Mouse (Mus musculus): ENCODE data around the gene Adgrf3.

DNA sequence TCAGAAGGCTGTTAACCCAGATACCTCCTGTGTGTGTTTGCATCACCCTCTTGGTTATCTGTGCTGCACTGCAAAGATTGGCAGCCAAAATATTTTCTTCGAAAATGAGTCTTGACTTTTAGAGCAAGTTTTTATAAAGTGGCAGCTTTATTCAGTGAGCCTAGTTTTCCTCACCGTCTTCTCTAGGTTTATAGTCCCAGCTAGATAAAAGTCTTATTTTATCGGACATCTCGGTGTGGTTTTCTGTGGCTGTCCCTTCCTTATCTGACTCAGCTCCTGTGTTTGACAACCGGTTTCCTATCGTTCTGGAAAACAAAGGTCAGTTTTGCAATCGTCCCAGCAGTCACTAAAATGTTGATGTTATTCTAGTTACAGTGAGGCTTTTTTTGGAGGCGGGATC lies 28.5 kb upstream of the Adgrf3 start:
- TF ChIP-seq EP300 (IDR thresholded peaks at IDR 0.05; ENCODE audit: low read depth) (no peak), CTCF (IDR thresholded peaks at IDR 0.05; ENCODE audit: low read depth) (no peak)

Data from heart, postnatal 0 days (tissue).